Mouse (Mus musculus): Measurements from ENCODE around the gene Ccl24.

Ccl24 gene

DNA sequence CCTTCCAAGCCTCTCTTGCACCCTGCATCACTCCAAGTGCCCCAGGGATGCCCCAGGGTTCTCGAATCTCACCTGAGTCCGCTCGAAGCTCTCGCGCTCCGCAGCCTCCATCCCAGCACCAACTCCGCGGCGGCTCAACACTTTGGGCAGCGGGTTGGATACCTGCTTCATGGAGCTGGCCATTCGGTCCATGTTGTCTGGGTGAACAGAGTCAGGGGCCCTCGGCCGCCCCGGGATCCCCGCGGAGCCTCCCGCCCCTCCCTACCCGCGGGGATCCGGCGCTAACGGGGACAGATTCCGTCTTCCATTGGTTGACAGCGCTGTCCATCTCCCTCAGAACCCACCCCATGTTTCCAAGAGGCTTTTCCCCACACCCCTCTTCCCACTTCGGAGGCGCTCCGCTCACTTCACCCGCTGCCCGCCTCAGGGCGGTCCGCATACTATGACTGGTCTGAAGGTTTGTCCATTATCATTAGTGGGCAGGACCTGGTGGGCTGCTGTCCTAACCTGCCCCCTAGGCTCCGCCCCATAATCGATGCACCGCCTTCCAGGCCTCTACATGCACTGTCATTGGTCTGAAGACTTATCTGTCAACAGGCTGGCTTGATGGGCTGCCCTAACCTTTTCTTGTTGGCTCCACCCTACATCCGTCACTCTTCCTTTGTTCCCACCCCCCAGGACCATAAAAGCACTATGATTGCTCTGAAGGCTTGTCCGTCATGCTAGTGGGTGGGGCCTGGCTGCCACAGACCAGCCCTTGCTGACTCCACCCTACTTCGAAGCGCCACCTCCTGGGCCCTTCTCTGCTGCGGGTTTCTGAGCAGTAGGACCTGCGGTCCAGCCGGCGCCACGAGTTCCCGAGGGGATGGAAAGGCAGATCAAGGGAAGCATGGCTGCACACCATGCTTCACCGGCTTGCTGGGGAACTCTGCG lies 27.7 kb downstream of the Ccl24 start, which contains the start of gene Hip1:
Gene Hip1 (minus strand): TSS at position 256 of the 933 bp plus-strand sequence.
- peak; percentile 97 for DNase-seq

- peak; percentile 46 to 60 for DNase-seq
Measured at GRCm38 (mm10) chr5:135544032-135544558, 28.8 kb downstream of the Ccl24 start.

DNA sequence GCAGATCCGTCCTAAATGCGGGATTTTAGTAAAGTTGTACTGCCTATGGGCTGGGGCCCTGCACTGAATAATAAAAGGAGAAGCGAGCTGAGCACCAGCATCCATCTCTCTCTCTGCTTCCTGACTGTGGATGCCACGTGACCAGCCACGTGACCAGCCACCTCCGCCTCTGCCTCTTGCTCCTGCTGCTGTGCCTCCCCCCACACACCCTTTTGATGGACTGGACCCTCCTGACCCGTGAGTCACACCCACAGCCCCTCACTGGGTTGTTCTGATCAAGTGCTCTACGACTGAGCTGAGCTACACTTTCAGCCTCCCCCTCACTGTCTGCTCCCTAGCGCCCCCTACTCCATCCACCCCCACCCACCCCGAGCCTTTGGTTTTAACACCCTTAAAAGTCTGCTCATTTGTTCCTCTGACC lies 35.0 kb downstream of the Ccl24 start:
- DNase-seq: no peak

GRCm38 (mm10) chr5:135537326-135537725 lies 35.5 kb downstream of the Ccl24 start:
- peak in 1 of 2 experiments; percentile 35 for DNase-seq

DNA sequence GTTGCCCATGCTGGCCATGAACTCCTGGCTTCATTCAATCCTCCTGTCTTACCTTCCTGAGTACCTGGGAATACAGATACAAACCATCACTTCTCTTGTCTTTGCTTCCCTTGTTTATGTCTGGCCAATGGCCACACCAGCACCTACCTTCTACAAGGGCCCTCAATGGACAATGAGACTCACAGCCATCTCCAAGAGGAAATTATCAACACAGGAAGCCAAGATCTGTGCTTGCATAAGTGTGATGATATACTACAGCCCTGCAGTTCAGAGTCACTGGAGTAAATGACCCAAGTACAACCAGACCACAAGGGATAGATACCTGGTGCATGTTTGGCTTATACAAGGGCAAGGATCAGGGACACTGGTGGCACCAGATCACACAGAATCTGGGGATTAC lies 37.0 kb downstream of the Ccl24 start:
- DNase-seq: no peak

DNA sequence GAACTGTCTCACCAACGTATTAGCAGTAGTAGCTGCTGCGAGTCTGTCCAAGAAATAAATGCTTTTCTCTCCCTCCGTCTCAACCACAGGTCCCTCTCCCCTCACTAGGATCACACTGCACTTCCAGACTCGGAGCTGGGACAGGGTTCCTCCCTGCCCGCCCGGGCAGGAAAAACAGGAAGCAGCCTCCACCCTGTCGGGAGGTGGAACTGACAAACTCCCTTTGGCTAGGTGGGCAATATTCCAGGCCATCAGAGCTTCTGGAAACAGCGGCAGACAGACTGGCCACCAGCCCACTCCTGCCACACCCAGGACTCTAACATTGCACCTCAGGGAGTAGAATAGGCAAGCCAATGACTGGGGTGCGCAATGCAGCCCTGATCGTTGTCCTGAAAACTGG lies 39.4 kb downstream of the Ccl24 start:
- peak; percentile 52 to 71 for DNase-seq

DNA sequence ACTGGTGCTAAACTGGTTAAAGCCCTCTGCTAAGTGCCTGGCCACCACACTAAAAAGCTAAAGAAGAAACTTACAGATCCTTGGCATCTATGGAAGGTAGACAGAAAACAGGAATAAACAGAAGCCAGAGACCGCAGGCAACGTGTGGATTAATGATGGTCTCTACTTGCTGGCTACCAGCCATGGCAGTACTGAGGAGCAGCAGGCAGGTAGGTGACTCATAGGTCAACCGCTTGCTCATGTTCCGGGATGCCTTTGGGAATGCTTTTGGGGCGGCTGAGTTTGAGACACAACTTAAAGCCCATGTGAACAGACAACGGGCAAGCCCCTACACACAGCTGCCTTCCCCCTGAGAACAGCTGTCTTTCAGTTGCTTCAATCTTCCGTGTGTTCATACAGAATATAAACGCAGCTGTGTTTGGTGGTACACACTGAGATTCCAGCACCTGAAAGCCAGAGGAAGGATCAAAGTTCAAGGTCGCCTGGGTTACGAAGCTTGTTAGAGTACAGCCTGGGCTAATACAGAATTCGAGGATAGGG lies 41.5 kb downstream of the Ccl24 start:
- no peak for DNase-seq

- DNase-seq: no peak
Measured at GRCm38 (mm10) chr5:135529964-135530363, 42.9 kb downstream of the Ccl24 start.

DNA sequence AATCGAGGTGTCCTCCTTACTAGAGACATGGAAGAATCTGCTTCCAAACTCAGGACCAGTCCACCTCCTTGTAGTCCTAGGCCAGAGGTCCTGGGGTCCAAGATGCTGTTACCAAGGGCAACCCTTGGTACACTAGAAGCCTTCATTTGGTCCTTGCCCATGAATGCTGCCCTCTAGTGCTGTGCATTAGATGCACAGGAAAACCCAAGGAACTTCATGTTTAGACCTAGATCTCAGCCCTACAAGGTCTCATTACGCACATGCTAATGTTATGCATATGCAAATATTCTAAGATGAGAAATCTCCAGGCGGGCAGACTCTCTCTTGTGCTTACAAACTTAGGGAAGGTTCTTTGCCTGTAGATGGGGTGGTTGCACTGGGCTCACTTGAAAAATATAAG lies 43.5 kb downstream of the Ccl24 start:
- DNase-seq: no peak

DNA sequence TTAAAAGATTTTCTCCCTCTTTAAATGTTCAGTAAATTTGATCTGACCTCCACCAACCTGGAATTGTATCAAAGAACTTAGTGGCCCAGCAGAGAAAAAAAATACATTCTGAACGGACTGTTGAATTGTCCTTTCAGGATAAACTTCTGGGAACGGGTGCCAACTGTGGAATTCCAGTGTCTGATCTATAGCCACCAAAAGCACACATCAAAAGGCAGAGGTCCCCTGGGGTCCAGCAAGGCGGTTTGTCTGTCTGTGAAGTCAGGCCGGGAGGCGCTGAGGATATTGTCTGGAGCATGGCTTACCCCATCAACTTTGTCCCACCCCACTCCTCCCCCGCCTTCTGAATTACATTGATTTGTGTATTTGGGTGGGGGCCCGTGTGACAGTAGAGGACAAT lies 44.9 kb downstream of the Ccl24 start:
- DNase-seq: peak; percentile 25 to 49

GRCm38 (mm10) chr5:135524660-135525560 lies 47.9 kb downstream of the Ccl24 start:
- peak; percentile 31 to 48 for DNase-seq

GRCm38 (mm10) chr5:135524087-135524486 lies 48.8 kb downstream of the Ccl24 start:
- DNase-seq: no peak

- no peak for DNase-seq
Measured at GRCm38 (mm10) chr5:135522111-135522722, 50.6 kb downstream of the Ccl24 start.
